Mouse (Mus musculus) leukemia stem cell, adult 10-12 weeks (primary cell): ENCODE measurements around the gene Ctsc. TPM values are rescaled to one million over a fixed set of nuclear protein-coding genes. Genes with fewer than 3 reads are reported as not detected.

Experiments used
- polyA plus RNA-seq: library from polyadenylated mRNA; stranded (reverse); fragments of >175 nt; gene quantifications from 2 replicates; pipeline ENCODE4 v1.2.3, GENCODE M21; 2012; ENCODE audit warnings: low replicate concordance

Gene Ctsc
- polyA plus RNA-seq, result 4.2 and 73.5 TPM in 2 replicates

GRCm38 (mm10) chr7:88277858-88278627 lies at the start of gene Ctsc:
Gene Ctsc (plus strand): TSS chr7:88278085.

Other genes with a start within 250 kb of the Ctsc start
- 9.4 and 14.6 TPM in 2 replicates for gene Rab38, start 152.2 kb downstream of the Ctsc start, polyA plus RNA-seq